ENCODE assay signal across 8 mouse cellular contexts in genomic region chr3:27983935-27984577, GRCm38 (mm10). TPM values are rescaled to one million over a fixed set of nuclear protein-coding genes. Genes with fewer than 3 reads are reported as not detected.
A peak's percentile ranks its signal among the peaks of the same experiment; 100 is the strongest.
DNase-seq lines count a peak whose midpoint lies in the region; ATAC-seq and TF ChIP-seq lines count a peak whose summit lies in the region.

No protein-coding gene starts in this region.

- peak; percentile 60 for ATAC-seq in heart, embryonic 13.5 days (ENCODE audit: extremely low read depth, insufficient number of reproducible peaks, low FRiP score, low TSS enrichment)
- ATAC-seq in kidney, embryonic 15.5 days (replicated peaks; ENCODE audit: low FRiP score): peak; percentile 94
- peak; percentile 81 for ATAC-seq in liver, embryonic 12.5 days

- peak overlapping the region; percentile 70 for H3K9ac ChIP-seq in heart, embryonic 13.5 days
- H3K9ac ChIP-seq in kidney, embryonic 15.5 days: no peak overlapping the region
- 0 out of 2 replicates have a peak overlapping the region, but pooled peaks have one; percentile 32 for H3K9ac ChIP-seq in liver, embryonic 12.5 days

- H3K4me1 ChIP-seq in heart, embryonic 13.5 days: peaks cover 41% of the 10 kb centered on the region
- H3K4me1 ChIP-seq in kidney, embryonic 15.5 days: peaks cover 18% of the 10 kb centered on the region
- H3K4me1 ChIP-seq in liver, embryonic 12.5 days: peaks cover 7% of the 10 kb centered on the region

- peak overlapping the region; percentile 68 for H3K4me2 ChIP-seq in heart, embryonic 13.5 days
- peak overlapping the region; percentile 56 for H3K4me2 ChIP-seq in kidney, embryonic 15.5 days
- peak overlapping the region; percentile 64 for H3K4me2 ChIP-seq in liver, embryonic 12.5 days
- H3K4me2 ChIP-seq in myocyte (ENCODE audit: low read depth): peak overlapping the region; percentile 74

- H3K4me3 ChIP-seq in heart, embryonic 13.5 days: peak overlapping the region; percentile 48
- H3K4me3 ChIP-seq in kidney, embryonic 15.5 days (replicated peaks): peak overlapping the region; percentile 35
- H3K4me3 ChIP-seq in liver, embryonic 12.5 days: peak overlapping the region; percentile 40
- H3K4me3 ChIP-seq in myocyte: peak overlapping the region; percentile 14

- 15% methylated on average over 14 of the region's 14 CpGs for WGBS in heart, embryonic 13.5 days
- whole genome bisulfite sequencing in kidney, embryonic 15.5 days: 13% methylated on average over 14 of the region's 14 CpGs
- 12% methylated on average over 14 of the region's 14 CpGs for WGBS in liver, embryonic 12.5 days (ENCODE audit: insufficient replicate concordance)

- no peaks in the 10 kb centered on the region for H3K79me2 ChIP-seq in myocyte (ENCODE audit: control insufficient read depth, insufficient read depth)

- peak overlapping the region; percentile 77 for H3K27ac ChIP-seq in heart, embryonic 13.5 days (replicated peaks)
- H3K27ac ChIP-seq in kidney, embryonic 15.5 days: peak overlapping the region; percentile 49
- H3K27ac ChIP-seq in liver, embryonic 12.5 days: no peak overlapping the region

- H3K36me3 ChIP-seq in heart, embryonic 13.5 days: no peaks in the 10 kb centered on the region
- no peaks in the 10 kb centered on the region for H3K36me3 ChIP-seq in kidney, embryonic 15.5 days
- H3K36me3 ChIP-seq in liver, embryonic 12.5 days: no peaks in the 10 kb centered on the region
- H3K36me3 ChIP-seq in myocyte (ENCODE audit: control insufficient read depth, insufficient read depth): no peaks in the 10 kb centered on the region

- TF ChIP-seq POLR2A in myocyte (IDR thresholded peaks at IDR 0.05; ENCODE audit: insufficient read length, low read depth): no peak

- no peaks in the 10 kb centered on the region for H3K9me3 ChIP-seq in heart, embryonic 13.5 days
- H3K9me3 ChIP-seq in kidney, embryonic 15.5 days (replicated peaks): no peaks in the 10 kb centered on the region
- H3K9me3 ChIP-seq in liver, embryonic 12.5 days (replicated peaks): no peaks in the 10 kb centered on the region

- H3K27me3 ChIP-seq in heart, embryonic 13.5 days (replicated peaks): no peaks in the 10 kb centered on the region
- H3K27me3 ChIP-seq in kidney, embryonic 15.5 days: no peaks in the 10 kb centered on the region
- no peaks in the 10 kb centered on the region for H3K27me3 ChIP-seq in liver, embryonic 12.5 days (replicated peaks)
- no peaks in the 10 kb centered on the region for H3K27me3 ChIP-seq in myocyte (ENCODE audit: control insufficient read depth, insufficient read depth, insufficient read length)

- H3ac ChIP-seq in myocyte (ENCODE audit: control insufficient read depth, insufficient read length): no peak overlapping the region

- DNase-seq in 416B (ENCODE audit: low read depth): peak; percentile 86
- peak; percentile 58 for DNase-seq in adrenal gland, adult 8-10 months
- DNase-seq in fibroblast of lung, adult 2 months (ENCODE audit: low read depth): peak; percentile 88
- peak; percentile 56 for DNase-seq in testis, postnatal 10 days (ENCODE audit: low spot score)

TF ChIP-seq in myocyte, 11 proteins besides CTCF, POLR2A, EP300 and RAD21:
- TF ChIP-seq TCF12 (IDR thresholded peaks at IDR 0.05; ENCODE audit: insufficient read depth, poor library complexity, severe bottlenecking) (no peak), REST (IDR thresholded peaks at IDR 0.05; ENCODE audit: insufficient read depth, insufficient read length) (no peak), SRF (IDR thresholded peaks at IDR 0.05; ENCODE audit: control insufficient read depth, insufficient read length, low read depth) (no peak), CEBPB (IDR thresholded peaks at IDR 0.05; ENCODE audit: insufficient read depth, poor library complexity, severe bottlenecking) (no peak), MYOD1 (IDR thresholded peaks at IDR 0.05; ENCODE audit: control insufficient read depth in 1 of 3, insufficient read length in 2 of 3, low read depth in 2 of 3) (no peak), MAX (IDR thresholded peaks at IDR 0.05; ENCODE audit: low read depth) (no peak), USF1 (IDR thresholded peaks at IDR 0.05; ENCODE audit: low read depth) (no peak), E2F4 (IDR thresholded peaks at IDR 0.05; ENCODE audit: insufficient read depth) (no peak), POLR2AphosphoS2 (IDR thresholded peaks at IDR 0.05; ENCODE audit: insufficient read length, low read depth) (no peak), TCF3 (IDR thresholded peaks at IDR 0.05; ENCODE audit: insufficient read length, low read depth) (no peak), MYOG (IDR thresholded peaks at IDR 0.05; ENCODE audit: control insufficient read depth in 1 of 3, insufficient read depth in 1 of 3, insufficient read length in 2 of 3, low read depth in 2 of 3) (no peak)
TF ChIP-seq in myocyte: peak in this region for 0.

RNA-seq across cellular contexts. Expression of gene Pld1, which starts 45.6 kb away (rescaled TPM):
- 1 to 10 TPM; 4.8 to 8.0 (median 6.3) TPM for total RNA-seq in adrenal gland, adult 8-10 months (2022)
- 4.1 and 6.6 TPM in 2 replicates for polyA plus RNA-seq in heart, embryonic 13.5 days (2015; fragmentation: Nextera tagmentation; extraction: Ambion mirVana)
- 5.0 and 6.0 TPM in 2 replicates for polyA plus RNA-seq in kidney, embryonic 15.5 days (2015; fragmentation: Nextera tagmentation; extraction: Ambion mirVana)
- polyA plus RNA-seq in liver, embryonic 12.5 days (2016; fragmentation: Nextera tagmentation; extraction: Ambion mirVana): 2.6 and 2.8 TPM in 2 replicates
- polyA plus RNA-seq in myocyte (2012; fragmentation: generic; extraction: Trizol): 6.5 TPM
